Mouse (Mus musculus) small intestine, adult 2 months (tissue): ENCODE data around the gene Foxo6.

Experiments used
- CTCF ChIP-seq: fragments of 200-500 bp; IDR thresholded peaks from 2 replicates; pipeline ENCODE4 v1.5.1; 2012; ENCODE audit warnings: low read depth, mild to moderate bottlenecking, control low read depth, inconsistent platforms, low read length, moderate library complexity, mixed read lengths; ENCODE audit not compliant: insufficient replicate concordance, insufficient read length; ENCODE audit errors: extremely low read depth
- POLR2A ChIP-seq: fragments of 200-500 bp; IDR thresholded peaks from 2 replicates; pipeline ENCODE4 v1.6.1; 2012; ENCODE audit warnings: low read depth, mild to moderate bottlenecking, control low read depth, inconsistent platforms, low read length, moderate library complexity

GRCm38 (mm10) chr4:120273594-120273993 lies 13.6 kb downstream of the Foxo6 start:
- TF ChIP-seq CTCF (no peak), POLR2A (no peak)
